Mouse (Mus musculus) heart, embryonic 12.5 days (tissue): Measurements from ENCODE around the gene Inha. TPM values are rescaled to one million over a fixed set of nuclear protein-coding genes. Genes with fewer than 3 reads are reported as not detected.
A peak's percentile ranks its signal among the peaks of the same experiment; 100 is the strongest.

Experiments
- ATAC-seq: fragments of 200-750 bp; cut with Nextera tagmentation; 2 replicates; pipeline ENCODE4 v1.8.0; 2017; ENCODE audit warnings: moderate TSS enrichment, moderate library complexity; ENCODE audit not compliant: insufficient number of reproducible peaks, low FRiP score
- H3K27ac ChIP-seq: fragments of 300-500 bp; sonication (generic); 2 replicates; pipeline ENCODE4 v1.5.1; 2016; ENCODE audit warnings: mild to moderate bottlenecking, moderate library complexity; ENCODE audit not compliant: poor library complexity, severe bottlenecking
- H3K27me3 ChIP-seq: fragments of 300-500 bp; sonication (generic); replicated peaks from 2 replicates; pipeline ENCODE4 v1.6.1; 2016; ENCODE audit warnings: mild to moderate bottlenecking, moderate library complexity
- H3K36me3 ChIP-seq: fragments of 300-500 bp; sonication (generic); 2 replicates; pipeline ENCODE4 v1.6.1; 2016; ENCODE audit warnings: mild to moderate bottlenecking, moderate library complexity
- H3K4me1 ChIP-seq: fragments of 300-500 bp; sonication (generic); replicated peaks from 2 replicates; pipeline ENCODE4 v1.6.1; 2016; ENCODE audit warnings: mild to moderate bottlenecking
- H3K4me2 ChIP-seq: fragments of 300-500 bp; sonication (generic); 2 replicates; pipeline ENCODE4 v1.6.1; 2016; ENCODE audit warnings: mild to moderate bottlenecking, moderate library complexity
- H3K4me3 ChIP-seq: fragments of 300-500 bp; sonication (generic); 2 replicates; pipeline ENCODE4 v1.5.1; 2016; ENCODE audit warnings: mild to moderate bottlenecking
- H3K9ac ChIP-seq: fragments of 300-500 bp; sonication (generic); 2 replicates; pipeline ENCODE4 v1.6.1; 2016; ENCODE audit warnings: mild to moderate bottlenecking, moderate library complexity
- H3K9me3 ChIP-seq: fragments of 300-500 bp; sonication (generic); replicated peaks from 2 replicates; pipeline ENCODE4 v1.6.1; 2016; ENCODE audit warnings: mild to moderate bottlenecking, moderate library complexity
- WGBS: fragments of 180-500 bp; shearing (Covaris S2); methylation state at CpG from one replicate; pipeline ENCODE4 v1.1.7; 2016; 5-methylcytosine and 5-hydroxymethylcytosine counted together
- polyA plus RNA-seq: library from polyadenylated mRNA; unstranded; fragments of >200 nt; fragmentation: Nextera tagmentation; extraction: Ambion mirVana; gene quantifications from 2 replicates; pipeline ENCODE4 v1.2.1, GENCODE M21; 2016

Inha gene
- polyA plus RNA-seq, 1 experiment from 2014 or later, result 7.5 TPM

DNA sequence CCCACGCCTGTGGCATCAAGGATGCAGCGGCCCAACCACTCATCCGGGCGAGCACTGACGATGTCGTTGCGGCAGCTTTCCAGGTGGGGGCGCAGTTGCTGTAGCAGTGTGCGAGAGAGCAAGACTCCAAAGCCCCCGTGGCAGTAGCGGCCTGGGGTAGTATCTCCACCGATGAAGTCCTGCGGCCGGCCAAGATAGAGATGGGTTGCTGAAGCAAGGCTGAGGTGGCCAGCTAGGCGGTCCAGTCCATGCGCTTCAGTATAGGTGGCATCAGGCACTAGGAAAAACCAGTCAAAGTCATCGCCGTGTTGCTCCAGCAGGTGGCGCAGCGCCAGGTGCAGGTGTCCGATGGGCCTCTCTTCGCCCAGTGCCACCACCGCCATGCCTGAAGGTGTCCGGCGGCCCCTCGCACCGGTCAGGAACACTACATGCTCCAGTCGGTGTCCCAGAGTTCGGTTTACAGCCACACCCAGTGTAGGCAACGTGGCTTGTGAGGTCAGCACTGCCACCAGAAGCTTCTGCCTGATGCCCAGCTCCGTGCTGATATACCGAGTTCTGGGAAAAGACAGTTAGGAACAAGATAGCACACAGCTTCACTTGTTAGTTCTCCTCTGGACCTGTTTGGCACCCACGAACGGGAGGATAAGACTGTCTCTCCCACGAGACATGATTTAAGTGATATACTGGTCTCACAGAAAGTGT, 29.5 kb upstream of the Inha start:
- 12% methylated on average over 35 of the region's 35 CpGs for WGBS
- H3K4me1 ChIP-seq, result peaks cover 23% of the 10 kb centered on the region
- H3K9me3 ChIP-seq, result no peaks in the 10 kb centered on the region
- H3K9ac ChIP-seq, result no peak overlapping the region
- H3K36me3 ChIP-seq, result peaks cover 43% of the 10 kb centered on the region
- ATAC-seq, result no peak
- H3K4me3 ChIP-seq, result peak overlapping the region; percentile 72
- no peak overlapping the region for H3K27ac ChIP-seq
- H3K27me3 ChIP-seq, result peaks cover 67% of the 10 kb centered on the region
- peak overlapping the region; percentile 75 for H3K4me2 ChIP-seq

- H3K9ac ChIP-seq, result no peak overlapping the region
- ATAC-seq, result no peak
- H3K36me3 ChIP-seq, result peaks cover 38% of the 10 kb centered on the region
- peaks cover 67% of the 10 kb centered on the region for H3K27me3 ChIP-seq
- no peak overlapping the region for H3K27ac ChIP-seq
- H3K9me3 ChIP-seq, result no peaks in the 10 kb centered on the region
- peak overlapping the region; percentile 75 for H3K4me2 ChIP-seq
- WGBS, result 48% methylated on average over 3 of the region's 3 CpGs
- H3K4me1 ChIP-seq, result peaks cover 23% of the 10 kb centered on the region
- H3K4me3 ChIP-seq, result peak overlapping the region; percentile 72
Measured at GRCm38 (mm10) chr1:75477966-75478290, 28.9 kb upstream of the Inha start.

- no peaks in the 10 kb centered on the region for H3K9me3 ChIP-seq
- peaks cover 32% of the 10 kb centered on the region for H3K36me3 ChIP-seq
- ATAC-seq, result peak; percentile 0; the same call in 1 of the 2 replicates
- peaks cover 67% of the 10 kb centered on the region for H3K27me3 ChIP-seq
- peak overlapping the region; percentile 75 for H3K4me2 ChIP-seq
- peaks cover 23% of the 10 kb centered on the region for H3K4me1 ChIP-seq
- H3K27ac ChIP-seq, result peak overlapping the region; percentile 77
- H3K9ac ChIP-seq, result peak overlapping the region; percentile 79
- under 1% methylated on average over 23 of the region's 25 CpGs for WGBS
- H3K4me3 ChIP-seq, result peak overlapping the region; percentile 72
Measured at GRCm38 (mm10) chr1:75478497-75478896, 28.4 kb upstream of the Inha start.

GRCm38 (mm10) chr1:75478916-75479634, 27.8 kb upstream of the Inha start, which contains the start of the genes Chpf and Tmem198:
Chpf (minus strand) TSS chr1:75479307.
Tmem198 (plus strand) TSS chr1:75479532.
- Histone ChIP-seq H3K9me3 (no peaks in the 10 kb centered on the region), H3K4me1 (peaks cover 23% of the 10 kb centered on the region), H3K27me3 (peaks cover 68% of the 10 kb centered on the region), H3K4me2 (peak within 1 kb of the TSS; percentile 75), H3K27ac (peak within 1 kb of the TSS; percentile 77), H3K36me3 (peaks cover 26% of the 10 kb centered on the region), H3K4me3 (peak within 1 kb of the TSS; percentile 72), H3K9ac (peak within 1 kb of the TSS; percentile 79)
- WGBS, result under 1% methylated on average over 76 of the region's 76 CpGs
- ATAC-seq, result peak; percentile 90

DNA sequence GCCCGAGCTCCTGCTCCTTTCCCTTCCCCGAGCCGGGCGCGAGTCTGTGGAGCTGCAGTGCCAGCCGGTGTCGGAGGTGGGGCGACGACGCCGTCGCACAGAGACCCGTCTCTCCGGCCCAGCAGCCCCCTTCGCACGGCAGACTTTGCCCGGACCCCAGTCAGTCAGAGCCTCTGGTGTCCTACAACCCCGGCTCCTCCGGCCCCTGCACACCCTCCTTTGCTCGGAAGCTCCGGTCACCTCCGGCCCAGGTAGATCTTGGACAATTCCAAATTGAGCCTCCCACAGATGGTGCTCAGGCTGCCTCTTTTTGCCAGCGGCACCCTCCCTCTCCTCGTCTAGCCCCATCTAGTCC, 27.3 kb upstream of the Inha start:
- 3% methylated on average over 24 of the region's 24 CpGs for WGBS
- peak overlapping the region; percentile 75 for H3K4me2 ChIP-seq
- H3K27me3 ChIP-seq, result peaks cover 70% of the 10 kb centered on the region
- no peak overlapping the region for H3K9ac ChIP-seq
- peaks cover 23% of the 10 kb centered on the region for H3K4me1 ChIP-seq
- peak; percentile 19; the same call in 1 of the 2 replicates for ATAC-seq
- H3K4me3 ChIP-seq, result peak overlapping the region; percentile 72
- H3K9me3 ChIP-seq, result no peaks in the 10 kb centered on the region
- no peak overlapping the region for H3K27ac ChIP-seq
- H3K36me3 ChIP-seq, result peaks cover 21% of the 10 kb centered on the region

- Histone ChIP-seq H3K9ac (no peak overlapping the region), H3K36me3 (peaks cover 17% of the 10 kb centered on the region), H3K9me3 (no peaks in the 10 kb centered on the region), H3K27ac (no peak overlapping the region), H3K27me3 (peaks cover 70% of the 10 kb centered on the region), H3K4me2 (peak overlapping the region; percentile 75), H3K4me3 (peak overlapping the region; percentile 72), H3K4me1 (peaks cover 23% of the 10 kb centered on the region)
- no peak for ATAC-seq
- 26% methylated on average over 13 of the region's 13 CpGs for WGBS
Measured at GRCm38 (mm10) chr1:75480036-75480435, 26.8 kb upstream of the Inha start.

- no peak for ATAC-seq
- H3K4me3 ChIP-seq, result no peak overlapping the region
- WGBS, result 72% methylated on average over 7 of the region's 7 CpGs
- H3K36me3 ChIP-seq, result peaks cover 16% of the 10 kb centered on the region
- H3K27ac ChIP-seq, result no peak overlapping the region
- H3K9ac ChIP-seq, result no peak overlapping the region
- H3K4me1 ChIP-seq, result peaks cover 23% of the 10 kb centered on the region
- H3K27me3 ChIP-seq, result peaks cover 70% of the 10 kb centered on the region
- no peak overlapping the region for H3K4me2 ChIP-seq
- H3K9me3 ChIP-seq, result no peaks in the 10 kb centered on the region
Measured at GRCm38 (mm10) chr1:75480735-75481134, 26.1 kb upstream of the Inha start.

DNA sequence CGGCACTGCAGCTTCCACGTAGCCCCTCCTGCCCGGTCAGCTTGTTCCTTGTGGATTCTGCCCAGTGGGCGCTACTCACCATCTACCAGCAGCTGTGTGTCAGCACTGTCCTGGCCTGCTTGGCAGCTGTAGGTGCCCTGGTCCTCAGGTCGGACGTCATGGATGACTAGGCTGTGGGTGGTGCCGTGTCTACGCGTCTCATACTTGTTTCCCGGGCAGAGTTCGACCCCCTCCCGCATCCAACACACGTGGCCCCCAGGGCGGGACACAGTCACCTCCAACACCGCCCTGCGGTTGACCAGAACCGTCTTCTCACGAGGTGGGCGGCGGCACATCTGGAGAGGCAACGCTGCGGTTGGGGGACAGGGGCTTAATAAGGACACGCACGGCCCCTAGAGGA, 20.3 kb upstream of the Inha start:
- Histone ChIP-seq H3K4me3 (no peak overlapping the region), H3K9me3 (no peaks in the 10 kb centered on the region), H3K4me2 (peak overlapping the region; percentile 78), H3K4me1 (peaks cover 17% of the 10 kb centered on the region), H3K36me3 (peaks cover 53% of the 10 kb centered on the region), H3K9ac (no peak overlapping the region), H3K27me3 (peaks cover 79% of the 10 kb centered on the region), H3K27ac (no peak overlapping the region)
- no peak for ATAC-seq
- 16% methylated on average over 24 of the region's 24 CpGs for WGBS

GRCm38 (mm10) chr1:75487040-75487404, 19.9 kb upstream of the Inha start:
- Histone ChIP-seq H3K4me2 (peak overlapping the region; percentile 78), H3K4me3 (peak overlapping the region; percentile 49), H3K27me3 (peaks cover 75% of the 10 kb centered on the region), H3K4me1 (peaks cover 17% of the 10 kb centered on the region), H3K9ac (peak overlapping the region; percentile 47; the same call in 1 of the 2 replicates), H3K9me3 (no peaks in the 10 kb centered on the region), H3K27ac (no peak overlapping the region), H3K36me3 (peaks cover 58% of the 10 kb centered on the region)
- no peak for ATAC-seq
- WGBS, result 7% methylated on average over 13 of the region's 13 CpGs

DNA sequence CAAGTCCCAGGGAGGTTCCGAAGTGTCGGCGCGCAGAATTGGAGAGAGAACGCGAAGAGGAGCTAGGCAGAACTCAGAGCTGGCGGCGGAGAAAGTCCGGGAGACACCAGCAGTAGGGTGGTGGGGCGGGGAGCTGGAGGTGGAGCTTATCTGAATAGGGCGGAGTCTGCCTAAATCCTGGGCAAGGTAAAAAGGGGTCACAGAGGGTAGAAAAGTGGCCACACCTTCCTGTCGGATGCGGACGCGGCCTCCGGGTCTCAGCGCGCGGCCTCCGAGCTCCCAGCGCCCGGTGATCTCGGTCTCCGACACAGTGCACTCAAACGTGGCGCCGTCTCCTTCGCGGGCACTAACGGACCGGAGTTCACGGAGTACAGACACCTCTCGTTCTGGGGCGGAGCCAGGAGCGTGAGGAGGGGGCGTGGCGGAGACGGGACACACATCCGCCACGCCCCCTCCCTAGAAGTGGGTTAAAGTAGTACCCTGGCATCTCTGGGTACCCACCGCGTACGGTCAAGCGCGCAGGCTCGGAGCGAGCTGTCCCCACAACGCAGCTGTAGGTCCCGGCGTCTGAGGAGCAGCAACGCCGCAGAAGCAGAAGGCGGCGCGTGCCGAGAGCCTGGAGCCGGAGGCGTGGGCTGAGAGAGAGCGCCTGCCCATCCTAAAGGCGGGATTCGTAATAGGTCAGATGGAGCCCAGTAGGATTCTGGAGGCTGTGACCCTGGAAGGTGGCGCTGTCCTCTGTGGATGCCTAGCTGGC, 19.3 kb upstream of the Inha start:
- peaks cover 69% of the 10 kb centered on the region for H3K27me3 ChIP-seq
- peak overlapping the region; percentile 78 for H3K4me2 ChIP-seq
- peak overlapping the region; percentile 49 for H3K4me3 ChIP-seq
- H3K9me3 ChIP-seq, result no peaks in the 10 kb centered on the region
- ATAC-seq, result peak; percentile 49
- WGBS, result 2% methylated on average over 62 of the region's 62 CpGs
- peak overlapping the region; percentile 47; the same call in 1 of the 2 replicates for H3K9ac ChIP-seq
- peaks cover 63% of the 10 kb centered on the region for H3K36me3 ChIP-seq
- H3K27ac ChIP-seq, result no peak overlapping the region
- peaks cover 17% of the 10 kb centered on the region for H3K4me1 ChIP-seq
